Mouse (Mus musculus) hindbrain, embryonic 15.5 days (tissue): ENCODE data around the gene Fyb2. TPM values are rescaled to one million over a fixed set of nuclear protein-coding genes. Genes with fewer than 3 reads are reported as not detected.

Experiments
- ATAC-seq: fragments of 200-750 bp; cut with Nextera tagmentation; 2 replicates; pipeline ENCODE4 v1.8.0; 2017; ENCODE audit warnings: low read depth, moderate number of reproducible peaks, moderate TSS enrichment; ENCODE audit not compliant: low FRiP score
- H3K27ac ChIP-seq: fragments of 300-500 bp; sonication (generic); replicated peaks from 2 replicates; pipeline ENCODE4 v1.5.1; 2015; ENCODE audit warnings: mild to moderate bottlenecking, inconsistent platforms
- H3K27me3 ChIP-seq: fragments of 300-500 bp; sonication (generic); 2 replicates; pipeline ENCODE4 v1.6.1; 2015; ENCODE audit warnings: control low read depth, inconsistent platforms
- H3K36me3 ChIP-seq: fragments of 300-500 bp; sonication (generic); 2 replicates; pipeline ENCODE4 v1.6.1; 2015; ENCODE audit warnings: control low read depth, inconsistent platforms
- H3K4me1 ChIP-seq: fragments of 300-500 bp; sonication (generic); replicated peaks from 2 replicates; pipeline ENCODE4 v1.6.1; 2015; ENCODE audit warnings: control low read depth, inconsistent platforms
- H3K4me2 ChIP-seq: fragments of 300-500 bp; sonication (generic); 2 replicates; pipeline ENCODE4 v1.6.1; 2015; ENCODE audit warnings: moderate library complexity, mild to moderate bottlenecking, inconsistent platforms
- H3K4me3 ChIP-seq: fragments of 300-500 bp; sonication (generic); 2 replicates; pipeline ENCODE4 v1.5.1; 2015; ENCODE audit warnings: mild to moderate bottlenecking, inconsistent platforms
- H3K9ac ChIP-seq: fragments of 300-500 bp; sonication (generic); 2 replicates; pipeline ENCODE4 v1.6.1; 2015; ENCODE audit warnings: inconsistent platforms
- H3K9me3 ChIP-seq: fragments of 300-500 bp; sonication (generic); 2 replicates; pipeline ENCODE4 v1.6.1; 2016; ENCODE audit warnings: control low read depth, inconsistent platforms
- WGBS: fragments of 180-500 bp; shearing (Covaris S2); methylation state at CpG from one replicate; pipeline ENCODE4 v1.1.7; 2015; 5-methylcytosine and 5-hydroxymethylcytosine counted together
- polyA plus RNA-seq: library from polyadenylated mRNA; unstranded; fragments of >200 nt; fragmentation: Nextera tagmentation; extraction: Ambion mirVana; gene quantifications from 2 replicates; pipeline ENCODE4 v1.2.1, GENCODE M21; 2015

Fyb2 gene
- polyA plus RNA-seq, result 0.05 and 0.17 TPM in 2 replicates

- H3K4me1 ChIP-seq, result peaks cover 4% of the 10 kb centered on the region; the same call in 1 of the 2 replicates
- peak within 1 kb of the TSS; percentile 43 for H3K4me2 ChIP-seq
- no peak for ATAC-seq
- H3K27ac ChIP-seq, result no peak within 1 kb of the TSS
- no peak within 1 kb of the TSS for H3K4me3 ChIP-seq
- H3K9ac ChIP-seq, result no peak within 1 kb of the TSS
- H3K9me3 ChIP-seq, result no peaks in the 10 kb centered on the region
- WGBS, result 24% methylated on average over 23 of the region's 23 CpGs
- peaks cover 6% of the 10 kb centered on the region; the same call in 1 of the 2 replicates for H3K27me3 ChIP-seq
- H3K36me3 ChIP-seq, result no peaks in the 10 kb centered on the region
These were observed at the start of gene Fyb2 for GRCm38 (mm10) chr4:104913291-104914129. Gene Fyb2, plus strand, starts transcription at chr4:104913456.

- H3K27ac ChIP-seq, result no peak overlapping the region
- ATAC-seq, result no peak
- H3K4me1 ChIP-seq, result no peaks in the 10 kb centered on the region
- no peak overlapping the region for H3K4me2 ChIP-seq
- no peak overlapping the region for H3K4me3 ChIP-seq
- WGBS, result 85% methylated on average over 1 of the region's 1 CpGs
- no peak overlapping the region for H3K9ac ChIP-seq
- no peaks in the 10 kb centered on the region for H3K36me3 ChIP-seq
- no peaks in the 10 kb centered on the region for H3K9me3 ChIP-seq
- H3K27me3 ChIP-seq, result no peaks in the 10 kb centered on the region
These were observed 48.9 kb upstream of the Fyb2 start for GRCm38 (mm10) chr4:104864397-104864796.

- Histone ChIP-seq H3K27me3 (no peaks in the 10 kb centered on the region), H3K4me1 (no peaks in the 10 kb centered on the region), H3K9me3 (no peaks in the 10 kb centered on the region), H3K9ac (no peak overlapping the region), H3K36me3 (no peaks in the 10 kb centered on the region), H3K27ac (no peak overlapping the region), H3K4me2 (no peak overlapping the region), H3K4me3 (no peak overlapping the region)
- ATAC-seq, result no peak
These were observed 43.7 kb upstream of the Fyb2 start for GRCm38 (mm10) chr4:104869581-104869980.

GRCm38 (mm10) chr4:104870196-104870595, 43.1 kb upstream of the Fyb2 start:
- Histone ChIP-seq H3K9ac (no peak overlapping the region), H3K27ac (no peak overlapping the region), H3K9me3 (no peaks in the 10 kb centered on the region), H3K4me1 (no peaks in the 10 kb centered on the region), H3K4me3 (no peak overlapping the region), H3K27me3 (no peaks in the 10 kb centered on the region), H3K36me3 (no peaks in the 10 kb centered on the region), H3K4me2 (no peak overlapping the region)
- no peak for ATAC-seq
- WGBS, result 91% methylated on average over 5 of the region's 5 CpGs

- H3K36me3 ChIP-seq, result no peaks in the 10 kb centered on the region
- no peak for ATAC-seq
- H3K9me3 ChIP-seq, result no peaks in the 10 kb centered on the region
- no peaks in the 10 kb centered on the region for H3K4me1 ChIP-seq
- 69% methylated on average over 4 of the region's 4 CpGs for WGBS
- H3K4me2 ChIP-seq, result no peak overlapping the region
- H3K9ac ChIP-seq, result no peak overlapping the region
- no peak overlapping the region for H3K27ac ChIP-seq
- H3K4me3 ChIP-seq, result no peak overlapping the region
- no peaks in the 10 kb centered on the region for H3K27me3 ChIP-seq
These were observed 37.4 kb upstream of the Fyb2 start for GRCm38 (mm10) chr4:104875832-104876231.

GRCm38 (mm10) chr4:104876323-104876722, 36.9 kb upstream of the Fyb2 start, which contains the start of gene C8a:
Gene C8a, minus strand, starts transcription at chr4:104876398.
- Histone ChIP-seq H3K9me3 (no peaks in the 10 kb centered on the region), H3K4me2 (no peak within 1 kb of the TSS), H3K4me3 (no peak within 1 kb of the TSS), H3K27me3 (no peaks in the 10 kb centered on the region), H3K27ac (no peak within 1 kb of the TSS), H3K4me1 (no peaks in the 10 kb centered on the region), H3K36me3 (no peaks in the 10 kb centered on the region), H3K9ac (no peak within 1 kb of the TSS)
- ATAC-seq, result no peak
- WGBS, result 74% methylated on average over 3 of the region's 3 CpGs

GRCm38 (mm10) chr4:104887486-104887885, 25.8 kb upstream of the Fyb2 start:
- no peak for ATAC-seq
- H3K9me3 ChIP-seq, result no peaks in the 10 kb centered on the region
- no peak overlapping the region for H3K4me2 ChIP-seq
- H3K9ac ChIP-seq, result no peak overlapping the region
- no peak overlapping the region for H3K4me3 ChIP-seq
- 40% methylated on average over 9 of the region's 9 CpGs for WGBS
- H3K4me1 ChIP-seq, result peaks cover 15% of the 10 kb centered on the region; the same call in 1 of the 2 replicates
- H3K27me3 ChIP-seq, result no peaks in the 10 kb centered on the region
- no peak overlapping the region for H3K27ac ChIP-seq
- no peaks in the 10 kb centered on the region for H3K36me3 ChIP-seq

GRCm38 (mm10) chr4:104888499-104889262, 24.6 kb upstream of the Fyb2 start:
- peaks cover 18% of the 10 kb centered on the region; the same call in 1 of the 2 replicates for H3K4me1 ChIP-seq
- no peaks in the 10 kb centered on the region for H3K9me3 ChIP-seq
- no peak overlapping the region for H3K27ac ChIP-seq
- no peaks in the 10 kb centered on the region for H3K36me3 ChIP-seq
- WGBS, result 77% methylated on average over 9 of the region's 9 CpGs
- no peaks in the 10 kb centered on the region for H3K27me3 ChIP-seq
- no peak overlapping the region for H3K9ac ChIP-seq
- H3K4me3 ChIP-seq, result no peak overlapping the region
- ATAC-seq, result no peak
- H3K4me2 ChIP-seq, result no peak overlapping the region

GRCm38 (mm10) chr4:104891708-104892107, 21.5 kb upstream of the Fyb2 start:
- no peak overlapping the region for H3K4me2 ChIP-seq
- no peak overlapping the region for H3K27ac ChIP-seq
- WGBS, result 90% methylated on average over 7 of the region's 7 CpGs
- no peak overlapping the region for H3K4me3 ChIP-seq
- no peaks in the 10 kb centered on the region for H3K36me3 ChIP-seq
- no peaks in the 10 kb centered on the region for H3K9me3 ChIP-seq
- peaks cover 19% of the 10 kb centered on the region; the same call in 1 of the 2 replicates for H3K4me1 ChIP-seq
- ATAC-seq, result no peak
- no peak overlapping the region for H3K9ac ChIP-seq
- H3K27me3 ChIP-seq, result no peaks in the 10 kb centered on the region

- no peaks in the 10 kb centered on the region for H3K9me3 ChIP-seq
- 64% methylated on average over 5 of the region's 5 CpGs for WGBS
- ATAC-seq, result no peak
- H3K4me3 ChIP-seq, result no peak overlapping the region
- H3K36me3 ChIP-seq, result no peaks in the 10 kb centered on the region
- no peak overlapping the region; the same call in 1 of the 2 replicates for H3K27ac ChIP-seq
- no peak overlapping the region for H3K9ac ChIP-seq
- H3K27me3 ChIP-seq, result no peaks in the 10 kb centered on the region
- H3K4me2 ChIP-seq, result no peak overlapping the region
- peaks cover 19% of the 10 kb centered on the region; the same call in 1 of the 2 replicates for H3K4me1 ChIP-seq
These were observed 19.7 kb upstream of the Fyb2 start for GRCm38 (mm10) chr4:104893588-104893987.

GRCm38 (mm10) chr4:104894004-104894734, 19.1 kb upstream of the Fyb2 start:
- Histone ChIP-seq H3K4me3 (no peak overlapping the region), H3K4me2 (no peak overlapping the region), H3K9me3 (no peaks in the 10 kb centered on the region), H3K4me1 (peaks cover 15% of the 10 kb centered on the region; the same call in 1 of the 2 replicates), H3K27me3 (no peaks in the 10 kb centered on the region), H3K36me3 (no peaks in the 10 kb centered on the region), H3K27ac (no peak overlapping the region), H3K9ac (no peak overlapping the region)
- WGBS, result 60% methylated on average over 13 of the region's 13 CpGs
- ATAC-seq, result no peak
